Mouse (Mus musculus): ENCODE measurements around the gene Gm26938. TPM values are rescaled to one million over a fixed set of nuclear protein-coding genes. Genes with fewer than 3 reads are reported as not detected.
A peak's percentile ranks its signal among the peaks of the same experiment; 100 is the strongest.

Gm26938 gene
- polyA plus RNA-seq, 1 experiment from 2014 or later = not detected

DNA sequence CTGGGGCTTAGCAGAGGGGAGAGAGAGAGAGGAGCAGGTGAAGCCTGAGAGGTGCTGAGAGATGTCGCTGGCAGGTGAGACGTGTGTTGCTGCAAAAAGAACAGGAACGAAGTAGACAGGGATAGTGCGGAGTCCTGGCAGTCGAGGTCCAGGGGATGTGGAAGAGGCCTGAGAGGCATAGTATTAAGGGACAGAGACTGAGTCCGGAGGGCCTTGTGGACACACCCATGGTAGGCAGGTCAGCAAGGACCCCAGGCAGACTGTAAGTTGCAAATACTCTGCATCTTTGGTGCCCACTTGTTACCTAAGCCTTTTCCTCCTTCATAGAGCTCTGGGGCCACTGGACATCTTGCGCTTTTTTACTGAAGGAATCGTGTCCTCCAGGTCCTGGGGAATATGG, 25.0 kb downstream of the Gm26938 start:
- ATAC-seq (ENCODE audit: extremely low read depth, insufficient number of reproducible peaks, low FRiP score, low TSS enrichment) = no peak
- WGBS = 82% methylated on average over 8 of the region's 8 CpGs

DNA sequence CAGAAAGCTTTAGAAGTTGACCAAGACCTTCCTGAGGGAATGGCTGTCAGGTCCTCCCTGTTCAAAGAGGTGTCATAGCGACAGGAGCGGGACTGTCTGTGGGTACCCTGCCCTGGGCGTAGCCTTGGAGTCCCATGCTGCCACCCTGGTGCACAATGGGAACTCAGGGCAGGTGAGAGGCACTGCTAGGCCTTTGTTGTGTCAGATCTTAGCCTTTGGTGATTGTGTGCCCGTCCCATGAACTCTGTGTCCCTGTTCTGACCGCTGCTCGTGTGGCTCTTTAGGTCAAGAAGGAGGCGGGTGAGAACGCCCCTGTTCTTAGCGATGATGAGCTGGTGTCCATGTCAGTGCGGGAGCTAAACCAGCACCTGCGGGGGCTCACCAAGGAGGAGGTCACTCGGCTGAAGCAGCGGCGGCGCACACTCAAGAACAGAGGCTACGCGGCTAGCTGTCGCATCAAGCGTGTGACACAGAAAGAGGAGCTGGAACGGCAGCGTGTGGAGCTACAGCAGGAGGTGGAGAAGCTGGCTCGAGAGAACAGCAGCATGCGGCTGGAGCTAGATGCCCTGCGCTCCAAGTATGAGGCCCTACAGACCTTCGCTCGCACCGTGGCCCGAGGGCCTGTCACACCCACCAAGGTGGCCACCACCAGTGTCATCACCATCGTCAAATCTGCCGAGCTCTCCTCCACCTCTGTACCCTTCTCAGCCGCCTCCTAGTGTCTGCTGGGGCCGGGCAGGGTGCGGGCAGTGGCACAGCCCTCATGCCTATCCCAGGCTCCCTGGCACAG, 26.2 kb downstream of the Gm26938 start:
- no peak for ATAC-seq (ENCODE audit: extremely low read depth, insufficient number of reproducible peaks, low FRiP score, low TSS enrichment)
- peaks cover 32% of the 10 kb centered on the region for H3K36me3 ChIP-seq
- H3K27ac ChIP-seq (replicated peaks) = no peak overlapping the region
- H3K4me2 ChIP-seq = no peak overlapping the region
- H3K4me3 ChIP-seq = no peak overlapping the region
- H3K27me3 ChIP-seq (replicated peaks) = no peaks in the 10 kb centered on the region
- WGBS = 85% methylated on average over 33 of the region's 33 CpGs
- peaks cover 89% of the 10 kb centered on the region for H3K4me1 ChIP-seq
- H3K9ac ChIP-seq = peak overlapping the region; percentile 94; the same call in 1 of the 2 replicates
- no peaks in the 10 kb centered on the region for H3K9me3 ChIP-seq

More for the DNA sequence above, 25.0 kb downstream of the Gm26938 start:
- Histone ChIP-seq H3K27me3 (replicated peaks) (no peaks in the 10 kb centered on the region), H3K9ac (0 out of 2 replicates have a peak overlapping the region, but pooled peaks have one; percentile 9), H3K4me3 (no peak overlapping the region), H3K36me3 (peaks cover 32% of the 10 kb centered on the region), H3K4me2 (no peak overlapping the region), H3K4me1 (peaks cover 82% of the 10 kb centered on the region), H3K9me3 (no peaks in the 10 kb centered on the region), H3K27ac (replicated peaks) (peak overlapping the region; percentile 54)

DNA sequence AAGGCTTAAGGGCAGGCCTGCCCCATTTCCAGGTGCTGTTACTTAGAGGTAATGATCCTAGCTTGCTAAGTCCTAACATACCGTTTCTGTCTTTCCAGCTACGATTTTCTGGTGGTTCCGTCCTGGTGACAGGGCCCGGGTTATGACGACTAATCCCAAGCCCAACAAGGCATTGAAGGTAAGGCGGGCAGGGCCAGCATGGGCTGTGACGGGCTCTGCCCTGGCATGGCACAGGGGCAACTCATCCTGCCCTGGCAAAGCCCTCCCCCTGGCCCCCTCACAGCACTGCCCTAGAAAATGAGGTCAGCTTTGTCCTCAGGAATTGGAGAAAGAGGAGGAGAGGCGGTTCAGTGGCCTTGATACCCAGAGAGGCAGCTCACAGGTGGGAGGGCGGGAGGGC, 27.2 kb downstream of the Gm26938 start:
- peak overlapping the region; percentile 99 for H3K27ac ChIP-seq (replicated peaks)
- H3K27me3 ChIP-seq (replicated peaks) = no peaks in the 10 kb centered on the region
- WGBS = 90% methylated on average over 9 of the region's 9 CpGs
- H3K9me3 ChIP-seq = no peaks in the 10 kb centered on the region
- H3K36me3 ChIP-seq = peaks cover 32% of the 10 kb centered on the region
- no peak for ATAC-seq (ENCODE audit: extremely low read depth, insufficient number of reproducible peaks, low FRiP score, low TSS enrichment)
- peak overlapping the region; percentile 99 for H3K4me2 ChIP-seq
- H3K4me3 ChIP-seq = no peak overlapping the region
- peak overlapping the region; percentile 94 for H3K9ac ChIP-seq
- H3K4me1 ChIP-seq = peaks cover 89% of the 10 kb centered on the region

DNA sequence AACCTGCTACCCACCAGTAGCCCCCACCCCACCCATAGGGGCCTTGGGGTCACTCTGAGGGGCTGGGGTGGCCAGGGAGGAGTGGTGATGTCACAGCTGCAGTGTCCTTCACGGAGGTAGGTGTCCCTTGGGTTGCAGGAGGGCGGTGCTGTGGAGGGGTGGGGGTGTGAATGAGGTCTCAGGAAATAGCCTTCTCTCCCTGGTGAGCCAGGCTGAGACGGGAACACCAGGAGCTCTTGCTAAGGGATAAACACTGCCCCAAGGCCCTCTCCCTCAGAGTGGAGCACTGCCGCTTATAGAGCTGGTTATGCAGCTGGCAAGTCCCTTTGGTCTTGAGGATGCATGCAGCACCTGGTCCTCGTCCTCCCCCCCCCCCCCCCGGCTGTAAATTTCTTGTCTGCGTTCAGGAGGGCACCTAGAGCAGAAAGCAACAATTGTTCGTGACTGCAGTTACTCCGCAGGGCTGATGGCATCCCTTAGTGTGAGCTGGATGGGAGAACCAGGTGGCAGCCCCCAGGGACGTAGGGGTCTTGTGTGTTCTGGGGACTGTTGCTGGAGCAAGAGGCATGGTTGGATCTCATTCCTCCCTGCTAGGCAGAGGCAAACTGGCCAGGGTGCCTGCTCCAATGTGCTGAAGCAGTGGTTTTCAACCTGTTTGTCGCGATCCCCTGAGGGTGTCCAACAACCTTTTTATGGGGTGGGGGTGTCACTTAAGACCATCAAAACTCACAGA, 27.9 kb downstream of the Gm26938 start:
- Histone ChIP-seq H3K9ac (peak overlapping the region; percentile 94), H3K9me3 (no peaks in the 10 kb centered on the region), H3K27ac (replicated peaks) (peak overlapping the region; percentile 99), H3K4me3 (peak overlapping the region; percentile 98), H3K27me3 (replicated peaks) (no peaks in the 10 kb centered on the region), H3K4me2 (peak overlapping the region; percentile 99), H3K4me1 (peaks cover 89% of the 10 kb centered on the region), H3K36me3 (peaks cover 32% of the 10 kb centered on the region)
- 38% methylated on average over 12 of the region's 12 CpGs for WGBS
- no peak for ATAC-seq (ENCODE audit: extremely low read depth, insufficient number of reproducible peaks, low FRiP score, low TSS enrichment)

DNA sequence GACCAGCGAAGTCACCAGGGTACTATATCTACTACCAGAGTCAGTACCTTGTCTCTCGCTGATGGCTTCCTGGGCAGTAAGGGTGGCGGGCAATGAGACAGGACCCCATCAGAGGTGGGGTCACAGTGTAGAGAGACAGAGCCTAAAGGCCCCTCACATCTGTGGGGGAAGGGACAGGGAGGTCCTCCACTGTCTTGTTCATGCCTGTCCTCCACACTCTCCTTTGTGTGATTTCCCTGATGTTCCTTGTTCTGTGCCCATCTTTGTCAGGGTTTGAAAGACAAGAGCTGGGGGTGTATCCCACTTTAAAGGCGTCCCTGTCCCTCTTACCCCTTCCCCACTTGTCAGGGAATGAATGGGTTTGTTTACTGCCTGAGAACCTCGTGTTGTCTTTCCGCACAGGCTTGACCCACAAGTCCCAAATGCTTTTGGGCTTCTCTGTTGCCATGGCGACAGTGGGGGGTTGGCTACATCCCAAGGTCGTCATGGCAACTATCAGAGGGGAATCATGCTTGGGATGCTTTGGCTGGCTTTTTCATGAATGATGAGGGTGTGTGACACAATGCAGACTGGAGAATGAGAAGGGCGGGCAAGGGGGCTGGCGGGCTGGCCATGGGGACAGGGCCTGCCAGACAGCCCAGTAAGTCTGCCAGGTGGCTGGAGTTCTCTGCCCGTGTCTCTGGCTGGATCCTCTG, 28.6 kb downstream of the Gm26938 start:
- peak overlapping the region; percentile 94 for H3K9ac ChIP-seq
- 28% methylated on average over 11 of the region's 11 CpGs for WGBS
- peak overlapping the region; percentile 99 for H3K4me2 ChIP-seq
- no peak for ATAC-seq (ENCODE audit: extremely low read depth, insufficient number of reproducible peaks, low FRiP score, low TSS enrichment)
- H3K4me3 ChIP-seq = peak overlapping the region; percentile 98
- H3K27ac ChIP-seq (replicated peaks) = peak overlapping the region; percentile 99
- peaks cover 89% of the 10 kb centered on the region for H3K4me1 ChIP-seq
- no peaks in the 10 kb centered on the region for H3K9me3 ChIP-seq
- H3K27me3 ChIP-seq (replicated peaks) = no peaks in the 10 kb centered on the region
- peaks cover 32% of the 10 kb centered on the region for H3K36me3 ChIP-seq

DNA sequence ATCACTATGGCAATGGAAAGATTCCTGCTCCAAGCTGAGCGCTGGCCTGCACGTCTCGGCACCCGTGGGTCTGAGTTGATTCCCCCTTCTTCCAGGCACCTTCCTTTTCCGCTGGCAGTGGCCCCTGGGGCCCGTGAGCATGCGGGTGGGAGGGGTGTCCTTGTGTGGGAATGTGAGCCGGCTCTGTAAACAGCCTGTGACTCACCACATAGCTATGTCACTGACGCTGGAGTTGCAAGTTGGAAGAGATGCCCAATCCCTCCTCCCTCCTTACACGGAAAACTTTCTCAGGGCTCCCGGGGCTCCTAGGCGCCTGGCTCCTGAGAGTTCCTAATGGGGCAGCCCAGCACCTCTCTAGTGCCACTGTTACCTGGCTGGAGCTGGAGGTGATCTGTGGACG, 29.3 kb downstream of the Gm26938 start:
- Histone ChIP-seq H3K4me1 (peaks cover 93% of the 10 kb centered on the region), H3K4me3 (peak overlapping the region; percentile 98), H3K36me3 (peaks cover 30% of the 10 kb centered on the region), H3K9ac (peak overlapping the region; percentile 94), H3K27me3 (replicated peaks) (no peaks in the 10 kb centered on the region), H3K27ac (replicated peaks) (peak overlapping the region; percentile 99), H3K9me3 (no peaks in the 10 kb centered on the region), H3K4me2 (peak overlapping the region; percentile 99)
- peak; percentile 48; the same call in 1 of the 2 replicates for ATAC-seq (ENCODE audit: extremely low read depth, insufficient number of reproducible peaks, low FRiP score, low TSS enrichment)
- WGBS = 4% methylated on average over 13 of the region's 13 CpGs

DNA sequence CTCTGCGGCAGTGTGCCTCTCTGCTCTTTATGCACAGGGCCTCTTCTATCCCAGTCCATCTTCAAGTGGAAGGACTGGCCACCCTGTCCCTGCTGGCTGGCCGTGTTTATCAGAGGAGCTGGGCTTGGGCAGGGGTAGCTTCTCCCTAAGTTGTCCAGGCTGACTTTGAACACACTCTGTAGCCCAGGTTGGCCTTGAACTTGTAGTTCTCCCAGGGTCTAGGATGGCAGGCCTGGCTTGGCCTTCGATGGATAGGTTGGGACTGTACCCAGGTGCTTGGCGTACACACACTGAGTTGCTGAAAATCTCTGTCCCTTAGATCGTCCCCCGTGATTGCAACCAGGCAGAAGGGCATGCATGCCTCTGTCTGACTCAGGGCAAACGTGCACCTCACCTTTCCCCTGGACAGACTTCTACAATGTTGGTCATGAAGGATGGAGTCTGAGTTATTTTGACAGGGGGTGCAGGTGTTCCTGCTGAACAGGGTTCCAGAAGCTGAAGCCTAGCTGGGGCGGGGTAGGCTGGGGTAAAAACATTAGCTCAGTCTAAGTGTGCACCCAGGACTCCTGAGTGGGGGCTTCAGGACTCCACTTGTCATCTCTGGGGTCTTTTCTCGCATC, 30.1 kb downstream of the Gm26938 start:
- Histone ChIP-seq H3K4me2 (peak overlapping the region; percentile 99), H3K36me3 (peaks cover 22% of the 10 kb centered on the region), H3K4me3 (peak overlapping the region; percentile 98), H3K27me3 (replicated peaks) (no peaks in the 10 kb centered on the region), H3K27ac (replicated peaks) (peak overlapping the region; percentile 99), H3K9me3 (no peaks in the 10 kb centered on the region), H3K4me1 (peaks cover 92% of the 10 kb centered on the region), H3K9ac (peak overlapping the region; percentile 94)
- 65% methylated on average over 9 of the region's 9 CpGs for WGBS
- ATAC-seq (ENCODE audit: extremely low read depth, insufficient number of reproducible peaks, low FRiP score, low TSS enrichment) = no peak

DNA sequence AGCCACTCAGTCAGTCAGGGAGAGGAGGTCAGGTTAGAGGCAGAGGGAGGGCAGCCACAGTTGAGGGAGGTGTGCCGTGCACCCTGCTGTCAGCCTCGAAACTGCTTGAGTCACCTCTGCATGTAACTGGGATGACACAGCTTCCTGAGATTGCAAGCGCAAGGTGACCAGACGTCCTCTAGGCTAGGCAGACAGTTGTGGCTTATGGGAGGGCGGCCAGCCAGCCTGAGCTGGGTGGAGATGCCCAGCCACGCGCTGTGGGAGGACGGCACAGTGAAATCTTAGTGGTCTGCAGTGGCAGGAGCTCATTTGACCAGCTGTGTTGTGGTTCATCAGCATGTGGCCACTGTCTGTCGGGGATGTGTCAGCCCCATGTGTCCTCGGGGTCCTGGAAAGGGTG, 31.3 kb downstream of the Gm26938 start:
- peak overlapping the region; percentile 99 for H3K4me2 ChIP-seq
- H3K27me3 ChIP-seq (replicated peaks) = no peaks in the 10 kb centered on the region
- H3K9ac ChIP-seq = peak overlapping the region; percentile 94
- peak; percentile 40 for ATAC-seq (ENCODE audit: extremely low read depth, insufficient number of reproducible peaks, low FRiP score, low TSS enrichment)
- H3K36me3 ChIP-seq = peaks cover 10% of the 10 kb centered on the region
- H3K4me3 ChIP-seq = peak overlapping the region; percentile 98
- no peaks in the 10 kb centered on the region for H3K9me3 ChIP-seq
- peak overlapping the region; percentile 99 for H3K27ac ChIP-seq (replicated peaks)
- peaks cover 86% of the 10 kb centered on the region for H3K4me1 ChIP-seq
- 37% methylated on average over 10 of the region's 10 CpGs for WGBS

DNA sequence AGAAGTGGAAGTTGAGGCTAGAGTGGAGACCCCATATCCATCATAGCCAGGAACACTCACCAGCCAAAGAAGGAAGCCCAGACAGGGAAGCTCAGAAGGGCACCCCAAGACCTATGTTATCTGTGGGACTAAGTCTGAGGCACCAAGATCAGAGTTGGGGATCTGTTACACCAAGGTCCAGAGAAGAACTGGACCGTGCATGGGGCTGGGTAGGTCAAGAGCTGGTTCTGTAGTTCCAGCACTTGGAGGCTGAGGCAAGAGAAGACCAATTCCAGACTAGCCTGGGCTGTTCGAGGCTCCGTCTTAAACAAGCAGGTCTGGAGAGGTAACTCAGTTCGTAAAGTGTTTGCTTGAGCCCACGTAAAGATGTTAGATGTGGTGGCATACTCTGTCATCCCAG, 32.1 kb downstream of the Gm26938 start:
- peaks cover 78% of the 10 kb centered on the region for H3K4me1 ChIP-seq
- H3K27ac ChIP-seq (replicated peaks) = peak overlapping the region; percentile 99
- WGBS = 79% methylated on average over 5 of the region's 5 CpGs
- no peaks in the 10 kb centered on the region for H3K27me3 ChIP-seq (replicated peaks)
- peak overlapping the region; percentile 98 for H3K4me3 ChIP-seq
- peak overlapping the region; percentile 94 for H3K9ac ChIP-seq
- H3K9me3 ChIP-seq = no peaks in the 10 kb centered on the region
- H3K4me2 ChIP-seq = peak overlapping the region; percentile 99
- H3K36me3 ChIP-seq = peaks cover 2% of the 10 kb centered on the region
- ATAC-seq (ENCODE audit: extremely low read depth, insufficient number of reproducible peaks, low FRiP score, low TSS enrichment) = no peak

DNA sequence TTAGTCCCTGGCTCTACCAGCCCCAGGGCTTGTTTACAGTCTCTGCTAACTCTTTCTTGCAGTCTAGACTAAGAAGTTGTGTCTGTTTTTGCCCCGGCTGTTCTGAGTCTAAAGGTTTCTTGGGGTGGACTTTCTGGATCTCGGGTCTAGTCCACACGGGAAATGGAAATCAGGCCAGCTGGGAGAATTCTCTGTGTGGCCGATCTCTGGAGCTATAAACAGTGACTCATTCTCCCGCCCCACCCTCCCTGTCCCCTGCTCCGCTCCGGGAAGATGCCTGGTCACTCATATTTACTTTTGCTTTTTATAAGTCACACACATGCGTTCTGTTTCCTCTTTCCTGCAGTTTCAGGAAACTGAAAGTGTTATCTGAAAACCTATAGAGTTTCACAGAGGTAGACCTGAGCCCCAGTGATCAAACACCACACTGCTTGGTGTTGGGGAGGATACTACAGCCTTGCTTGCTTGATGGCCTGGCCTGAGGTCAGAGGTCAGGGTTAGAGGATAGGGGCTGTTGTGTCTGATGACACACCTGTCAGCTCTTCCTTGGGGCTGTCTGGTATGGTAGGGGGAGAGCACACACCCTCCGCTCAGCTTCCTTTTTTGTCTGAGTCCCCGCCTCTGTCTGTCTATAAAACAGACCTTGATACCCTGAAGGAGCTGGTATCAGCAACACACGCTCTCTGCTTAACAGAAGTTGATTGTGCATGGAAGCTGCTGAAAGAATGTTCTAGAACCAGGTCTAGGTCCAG, 32.7 kb downstream of the Gm26938 start:
- ATAC-seq (ENCODE audit: extremely low read depth, insufficient number of reproducible peaks, low FRiP score, low TSS enrichment) = no peak
- Histone ChIP-seq H3K9me3 (no peaks in the 10 kb centered on the region), H3K36me3 (no peaks in the 10 kb centered on the region), H3K4me2 (peak overlapping the region; percentile 99), H3K27me3 (replicated peaks) (no peaks in the 10 kb centered on the region), H3K9ac (peak overlapping the region; percentile 94), H3K4me1 (peaks cover 72% of the 10 kb centered on the region), H3K4me3 (peak overlapping the region; percentile 98), H3K27ac (replicated peaks) (peak overlapping the region; percentile 99)
- WGBS = 15% methylated on average over 11 of the region's 11 CpGs
